Mouse (Mus musculus) left cerebral cortex, adult 8-10 months (tissue): Measurements from ENCODE around the gene Tmem45b. TPM values are rescaled to one million over a fixed set of nuclear protein-coding genes. Genes with fewer than 3 reads are reported as not detected.

Experiments
- DNase-seq, 2 experiments: peaks; one replicate each; pipeline ENCODE4 v3.0.0; 2022; ENCODE audit warnings: low spot score in 2 of 2
- total RNA-seq, 4 experiments: library from RNA; stranded (reverse); gene quantifications; 2 replicates each; pipeline ENCODE4 v1.2.4; 2022

Gene Tmem45b
- total RNA-seq, 4 experiments from 2014 or later = not detected

GRCm38 (mm10) chr9:31404311-31404710, 60.0 kb downstream of the Tmem45b start:
- DNase-seq = no peak

DNA sequence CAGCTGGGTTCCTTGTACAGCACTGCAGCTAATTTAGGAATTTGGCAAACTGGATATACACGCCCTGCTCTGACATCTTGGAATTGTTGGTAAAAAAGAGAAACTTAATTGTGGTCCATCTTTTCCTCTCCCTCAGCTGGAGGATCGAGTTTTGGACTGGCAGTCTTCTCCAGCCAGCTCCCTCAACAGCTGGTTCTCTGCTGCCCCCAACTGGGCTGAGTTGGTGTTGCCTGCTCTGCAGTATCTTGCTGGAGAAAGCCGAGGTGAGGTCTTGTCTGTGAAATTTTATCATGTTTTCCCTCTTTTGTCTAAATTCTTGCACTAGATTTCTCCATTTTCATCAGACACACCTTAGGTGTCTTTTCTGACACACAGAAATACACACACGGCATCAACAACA, 63.8 kb downstream of the Tmem45b start:
- DNase-seq = peak in 1 of 2 experiments; percentile 67

DNA sequence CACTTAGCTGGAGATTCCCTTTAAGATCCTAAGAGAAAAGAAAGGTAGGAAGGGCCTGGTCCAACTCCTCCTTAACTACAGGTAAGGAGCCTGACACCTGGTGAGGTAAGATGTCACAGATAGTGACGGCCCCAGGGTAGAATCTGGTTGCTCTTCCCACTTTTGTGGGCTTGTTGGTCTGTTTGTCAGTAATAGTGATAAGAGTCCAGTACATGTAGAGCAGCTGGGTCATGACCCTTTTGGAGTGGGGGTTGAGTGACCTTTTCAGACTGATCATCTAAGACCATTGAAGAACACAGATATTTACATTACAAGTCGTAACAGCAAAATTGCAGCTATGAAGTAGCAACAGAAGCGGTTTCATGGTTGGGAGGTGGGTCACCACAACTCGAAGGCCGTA, 77.1 kb downstream of the Tmem45b start:
- no peak for DNase-seq

- DNase-seq = peak in 1 of 2 experiments; percentile 28
Observed at GRCm38 (mm10) chr9:31386368-31387180, 77.7 kb downstream of the Tmem45b start.

DNA sequence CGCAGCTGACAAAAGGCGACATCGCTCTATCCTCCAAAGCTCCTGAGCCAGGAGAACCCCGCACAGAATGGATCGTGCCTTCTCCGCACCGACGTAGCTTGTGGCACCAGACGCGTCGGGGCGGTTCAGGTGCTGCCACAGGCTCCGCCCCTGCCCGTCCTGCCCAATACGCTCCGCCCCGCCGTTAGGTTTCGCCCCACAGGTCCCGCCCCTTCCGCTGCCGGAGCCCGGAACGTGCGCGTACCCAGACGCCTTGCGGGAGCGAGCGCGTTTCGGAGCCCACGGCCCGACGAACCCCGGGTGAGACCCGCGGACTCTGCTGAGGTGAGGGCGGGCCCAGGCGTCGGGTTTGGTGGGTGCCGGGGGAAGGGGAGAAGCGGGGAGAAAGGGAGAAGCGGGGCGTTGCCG, 78.3 kb downstream of the Tmem45b start, which contains the start of gene Nfrkb:
Gene Nfrkb, plus strand, starts transcription at position 246 of the 408 bp plus-strand sequence.
- peak; percentile 77 to 92 for DNase-seq

DNA sequence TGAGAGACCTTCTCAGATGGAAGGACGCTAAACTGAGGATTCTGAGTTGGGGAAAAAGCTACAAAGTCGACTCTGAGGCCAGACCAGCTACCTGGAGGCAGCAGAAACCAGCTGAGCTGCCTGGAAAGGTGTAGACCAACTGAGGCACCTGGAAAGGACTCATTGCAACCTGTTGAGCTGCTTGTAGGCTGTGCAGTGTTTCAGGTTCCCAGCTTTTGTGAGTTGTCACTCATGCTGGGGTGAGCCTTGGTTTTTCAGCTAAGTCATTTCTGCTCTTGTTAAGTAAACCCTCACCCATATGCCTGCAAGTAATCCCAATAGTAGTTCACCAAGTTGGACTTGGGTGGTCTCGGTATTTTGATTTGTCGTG, 78.8 kb downstream of the Tmem45b start:
- no peak for DNase-seq

DNA sequence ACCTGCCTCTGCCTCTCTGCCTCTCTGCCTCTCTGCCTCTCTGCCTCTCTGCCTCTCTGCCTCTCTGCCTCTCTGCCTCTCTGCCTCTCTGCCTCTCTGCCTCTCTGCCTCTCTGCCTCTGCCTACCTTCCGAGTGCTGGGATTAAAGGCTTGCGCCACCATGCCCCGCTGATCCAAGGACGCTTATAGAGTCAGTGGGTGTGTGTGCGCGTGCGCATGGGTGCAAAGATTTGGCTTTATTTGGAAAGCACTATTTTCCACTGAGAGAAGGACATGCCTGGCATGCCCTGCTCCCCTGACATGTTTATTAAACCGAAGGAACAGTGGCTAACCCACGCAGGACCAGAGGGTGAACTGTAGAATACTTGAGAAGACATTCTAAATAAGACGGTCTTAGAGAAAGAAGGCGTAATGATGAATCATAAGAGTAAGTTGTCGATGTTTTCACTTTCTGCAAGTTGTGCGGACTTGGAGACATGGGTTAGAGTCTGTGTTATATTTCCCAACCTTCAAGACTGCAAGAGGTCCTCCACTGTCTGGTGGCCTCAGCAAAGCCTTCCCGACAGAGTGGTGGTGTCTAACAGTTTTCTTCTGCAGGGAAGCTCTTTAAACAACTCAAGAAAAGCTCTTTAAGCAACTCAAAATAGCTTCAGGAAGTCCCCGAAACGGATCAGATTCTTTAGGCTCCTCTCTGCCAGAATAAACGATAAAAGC, 79.3 kb downstream of the Tmem45b start:
- DNase-seq = no peak

GRCm38 (mm10) chr9:31376661-31377060, 87.6 kb downstream of the Tmem45b start:
- DNase-seq = no peak

Other genes starting within 250 kb of the Tmem45b start
- 10 to 100 TPM; 16.5 to 20.0 (median 17.2) TPM for gene Prdm10, start 183.9 kb downstream of the Tmem45b start, total RNA-seq
- gene Nfrkb, start 78.3 kb downstream of the Tmem45b start, total RNA-seq = 10 to 100 TPM; 27.6 to 30.4 (median 29.2) TPM